Mouse (Mus musculus) layer of hippocampus, adult 2 months (tissue): ENCODE results near the gene Ttyh3. TPM values are rescaled to one million over a fixed set of nuclear protein-coding genes. Genes with fewer than 3 reads are reported as not detected.

ENCODE experiments used
- DNase-seq, 2 experiments: peaks; one replicate each; pipeline ENCODE4 v3.0.0; 2022; ENCODE audit warnings: low spot score in 2 of 2
- H3K27ac ChIP-seq: fragments of 200-600 bp; 2 replicates; pipeline ENCODE4 v1.8.1; 2022
- H3K4me3 ChIP-seq: fragments of 200-600 bp; 2 replicates; pipeline ENCODE4 v1.8.1; 2022; ENCODE audit warnings: mild to moderate bottlenecking
- CTCF ChIP-seq: fragments of 200-600 bp; conservative IDR thresholded peaks from 2 replicates; pipeline ENCODE4 v1.8.1; 2022; ENCODE audit warnings: antibody characterized with exemption, mild to moderate bottlenecking, moderate library complexity
- total RNA-seq, 2 experiments: library from RNA; stranded (reverse); gene quantifications; 2 replicates each; pipeline ENCODE4 v1.2.3; 2021

The Ttyh3 gene
- total RNA-seq, 2 experiments from 2014 or later, result 187 to 201 TPM

GRCm38 (mm10) chr5:140637058-140637410 lies 11.8 kb downstream of the Ttyh3 start:
- DNase-seq, result peak; percentile 59 to 65
- TF ChIP-seq CTCF, result no peak
- Histone ChIP-seq H3K4me3 (no peak overlapping the region), H3K27ac (peak overlapping the region; percentile 81)

- peak overlapping the region; percentile 81 for H3K27ac ChIP-seq
- peak; percentile 63 for TF ChIP-seq CTCF
- DNase-seq, result no peak
- H3K4me3 ChIP-seq, result no peak overlapping the region
Measured at GRCm38 (mm10) chr5:140636316-140637057, 12.3 kb downstream of the Ttyh3 start.

GRCm38 (mm10) chr5:140634798-140635722 lies 13.8 kb downstream of the Ttyh3 start:
- no peak overlapping the region for H3K4me3 ChIP-seq
- TF ChIP-seq CTCF, result no peak
- H3K27ac ChIP-seq, result peak overlapping the region; percentile 67
- peak in 1 of 2 experiments; percentile 62 for DNase-seq

GRCm38 (mm10) chr5:140633432-140633831 lies 15.4 kb downstream of the Ttyh3 start:
- DNase-seq, result no peak
- TF ChIP-seq CTCF, result no peak

GRCm38 (mm10) chr5:140628995-140629394 lies 19.8 kb downstream of the Ttyh3 start:
- DNase-seq, result no peak
- Histone ChIP-seq H3K4me3 (no peak overlapping the region), H3K27ac (no peak overlapping the region)
- TF ChIP-seq CTCF, result peak; percentile 71

More at GRCm38 (mm10) chr5:140633432-140633831, 15.4 kb downstream of the Ttyh3 start:
- H3K4me3 ChIP-seq, result no peak overlapping the region
- no peak overlapping the region for H3K27ac ChIP-seq

- Histone ChIP-seq H3K27ac (no peak overlapping the region), H3K4me3 (no peak overlapping the region)
- TF ChIP-seq CTCF, result peak; percentile 67
- no peak for DNase-seq
Measured at GRCm38 (mm10) chr5:140627580-140627979, 21.3 kb downstream of the Ttyh3 start.

- DNase-seq, result no peak
- no peak overlapping the region for H3K4me3 ChIP-seq
- no peak for TF ChIP-seq CTCF
Measured at GRCm38 (mm10) chr5:140624961-140625360, 23.9 kb downstream of the Ttyh3 start.

GRCm38 (mm10) chr5:140624238-140624637 lies 24.6 kb downstream of the Ttyh3 start:
- Histone ChIP-seq H3K4me3 (no peak overlapping the region), H3K27ac (no peak overlapping the region)
- no peak for TF ChIP-seq CTCF
- DNase-seq, result no peak

More at GRCm38 (mm10) chr5:140624961-140625360, 23.9 kb downstream of the Ttyh3 start:
- no peak overlapping the region for H3K27ac ChIP-seq

- TF ChIP-seq CTCF, result no peak
- no peak overlapping the region for H3K4me3 ChIP-seq
- no peak for DNase-seq
- H3K27ac ChIP-seq, result no peak overlapping the region
Measured at GRCm38 (mm10) chr5:140623791-140624190, 25.0 kb downstream of the Ttyh3 start.

- DNase-seq, result no peak
- no peak for TF ChIP-seq CTCF
- Histone ChIP-seq H3K4me3 (no peak overlapping the region), H3K27ac (no peak overlapping the region)
Measured at GRCm38 (mm10) chr5:140622978-140623670, 25.7 kb downstream of the Ttyh3 start.

- peak overlapping the region; percentile 21 for H3K27ac ChIP-seq
- DNase-seq, result no peak
- peak; percentile 20 for TF ChIP-seq CTCF
- H3K4me3 ChIP-seq, result no peak overlapping the region
Measured at GRCm38 (mm10) chr5:140621517-140621916, 27.3 kb downstream of the Ttyh3 start.

- Histone ChIP-seq H3K4me3 (no peak overlapping the region), H3K27ac (peak overlapping the region; percentile 21)
- no peak for TF ChIP-seq CTCF
- DNase-seq, result no peak
Measured at GRCm38 (mm10) chr5:140621092-140621491, 27.7 kb downstream of the Ttyh3 start.
